Mouse (Mus musculus) olfactory bulb, adult 2 months (tissue): ENCODE data around the gene Vwa2.

Source experiments
- CTCF ChIP-seq: fragments of 200-500 bp; IDR thresholded peaks from 2 replicates; pipeline ENCODE4 v1.5.1; 2012; ENCODE audit warnings: low read depth, mild to moderate bottlenecking, low read length, moderate library complexity; ENCODE audit not compliant: insufficient read depth
- POLR2A ChIP-seq: fragments of 200-500 bp; IDR thresholded peaks from 2 replicates; pipeline ENCODE4 v1.6.1; 2012; ENCODE audit warnings: mild to moderate bottlenecking, low read depth, low read length, moderate library complexity; ENCODE audit not compliant: insufficient read depth

GRCm38 (mm10) chr19:56838942-56839706 is 34.9 kb upstream of the Vwa2 start:
- TF ChIP-seq CTCF (no peak), POLR2A (no peak)
